Mouse (Mus musculus) macrophage (primary cell): Measurements from ENCODE around the gene Ebf4. TPM values are rescaled to one million over a fixed set of nuclear protein-coding genes. Genes with fewer than 3 reads are reported as not detected.

ENCODE experiments used
- H3K27ac ChIP-seq: fragments of 350-480 bp; formaldehyde crosslinking; 2 replicates; pipeline ENCODE4 v1.9.0; 2021
- H3K36me3 ChIP-seq: fragments of 350-480 bp; formaldehyde crosslinking; 2 replicates; pipeline ENCODE4 v1.9.0; 2021; ENCODE audit errors: inconsistent target
- H3K4me3 ChIP-seq: fragments of 350-480 bp; formaldehyde crosslinking; 2 replicates; pipeline ENCODE4 v1.9.0; 2021; ENCODE audit errors: inconsistent target
- H3K79me2 ChIP-seq: fragments of 350-480 bp; formaldehyde crosslinking; 2 replicates; pipeline ENCODE4 v1.9.0; 2021; ENCODE audit errors: inconsistent target
- WGBS: methylation state at CpG from one replicate; pipeline ENCODE4 v1.1.7; 2026; ENCODE audit warnings: inconsistent platforms; ENCODE audit not compliant: missing documents; 5-methylcytosine and 5-hydroxymethylcytosine counted together
- polyA plus RNA-seq: library from polyadenylated mRNA; stranded (reverse); fragments of 250-400 nt; gene quantifications from 3 replicates; pipeline ENCODE4 v1.2.4, GENCODE M21; 2018; ENCODE audit warnings: inconsistent platforms

Ebf4 gene
- polyA plus RNA-seq, 1 experiment from 2014 or later: not detected

DNA sequence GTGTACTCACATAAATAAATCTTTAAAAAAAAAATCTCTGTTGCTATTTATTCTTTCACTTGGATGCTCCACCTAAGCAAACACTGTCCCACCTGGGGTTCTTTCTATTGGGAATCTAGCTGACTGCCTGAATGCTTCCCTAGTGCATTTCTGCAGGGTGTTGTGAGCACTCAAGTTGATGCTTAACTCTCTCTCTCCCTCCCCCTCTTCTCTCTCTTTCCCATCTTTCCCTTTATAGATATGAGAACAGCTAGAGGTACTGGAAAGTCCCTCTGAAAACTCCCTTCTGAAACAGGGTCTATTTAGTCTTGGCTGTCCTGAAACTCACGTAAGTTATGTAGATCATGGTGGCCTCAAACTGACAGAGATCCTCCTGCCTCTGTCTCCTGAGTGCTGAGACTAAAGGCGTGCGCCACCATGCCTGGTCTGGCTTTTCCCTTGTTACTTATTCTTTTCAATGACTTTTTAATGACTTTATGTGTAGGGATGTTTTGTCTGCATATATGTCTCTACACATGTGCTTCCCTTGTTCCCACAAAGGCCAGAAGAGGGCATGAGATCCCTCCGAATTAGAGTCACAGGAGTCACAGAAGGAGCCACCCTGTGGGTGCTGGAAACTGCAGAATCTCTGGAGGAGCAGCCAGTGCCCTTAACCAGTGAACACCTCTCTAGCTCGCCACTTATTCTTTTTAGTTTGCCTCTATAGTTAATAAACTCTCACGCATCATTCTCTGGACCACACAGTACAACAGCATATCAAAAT is 119.3 kb downstream of the Ebf4 start:
- H3K4me3 ChIP-seq: no peak overlapping the region
- WGBS: 86% methylated on average over 6 of the region's 6 CpGs
- no peak overlapping the region for H3K27ac ChIP-seq
- H3K36me3 ChIP-seq: peaks cover 6% of the 10 kb centered on the region; the same call in 1 of the 2 replicates
- no peaks in the 10 kb centered on the region for H3K79me2 ChIP-seq

Other genes with a start within 250 kb of the Ebf4 start
- gene Tgm6, start 182.8 kb upstream of the Ebf4 start, polyA plus RNA-seq: not detected in 3 replicates
- 53.8 to 226 TPM (median 142 TPM) in 3 replicates for gene Snrpb, start 115.8 kb upstream of the Ebf4 start, polyA plus RNA-seq
- not detected in 3 replicates for gene Tmc2, start 100.0 kb upstream of the Ebf4 start, polyA plus RNA-seq
- gene Nop56, start 20.7 kb upstream of the Ebf4 start, polyA plus RNA-seq: 38.9 to 156 TPM (median 72.2 TPM) in 3 replicates
- gene Idh3b, start 10.6 kb upstream of the Ebf4 start, polyA plus RNA-seq: 93.5 to 120 TPM (median 103 TPM) in 3 replicates
- gene Cpxm1, start 102.4 kb downstream of the Ebf4 start, polyA plus RNA-seq: 0.23 TPM in 1 of 3 replicates, not detected in the others
- gene Gm28372, start 110.1 kb downstream of the Ebf4 start, polyA plus RNA-seq: not detected in 3 replicates
- not detected in 3 replicates for gene 1700020A23Rik, start 110.1 kb downstream of the Ebf4 start, polyA plus RNA-seq
- gene Tmem239, start 111.3 kb downstream of the Ebf4 start, polyA plus RNA-seq: not detected in 3 replicates
- 40.1 to 54.6 TPM (median 47.9 TPM) in 3 replicates for gene Vps16, start 129.2 kb downstream of the Ebf4 start, polyA plus RNA-seq
- gene Pced1a, start 129.5 kb downstream of the Ebf4 start, polyA plus RNA-seq: 9.0 to 12.8 TPM (median 11.4 TPM) in 3 replicates
- gene Ptpra, start 155.1 kb downstream of the Ebf4 start, polyA plus RNA-seq: 146 to 403 TPM (median 209 TPM) in 3 replicates